Mouse (Mus musculus) small intestine, adult 2 months (tissue): ENCODE data around the gene Ccdc60. TPM values are rescaled to one million over a fixed set of nuclear protein-coding genes. Genes with fewer than 3 reads are reported as not detected.

Source experiments
- H3K27ac ChIP-seq: fragments of 200-500 bp; 2 replicates; pipeline ENCODE4 v1.5.1; 2012; ENCODE audit warnings: low read depth, low read length, control low read depth, inconsistent platforms; ENCODE audit not compliant: insufficient read depth
- H3K27me3 ChIP-seq: fragments of 200-500 bp; 2 replicates; pipeline ENCODE4 v1.6.1; 2012; ENCODE audit warnings: mild to moderate bottlenecking, moderate library complexity, low read length, inconsistent platforms; ENCODE audit not compliant: control insufficient read depth, insufficient read depth
- H3K36me3 ChIP-seq: fragments of 200-500 bp; 2 replicates; pipeline ENCODE4 v1.6.1; 2012; ENCODE audit warnings: mild to moderate bottlenecking, low read length, control low read depth, inconsistent platforms; ENCODE audit not compliant: control insufficient read depth, insufficient read depth
- H3K4me1 ChIP-seq: fragments of 200-500 bp; 2 replicates; pipeline ENCODE4 v1.6.1; 2012; ENCODE audit warnings: low read length, inconsistent platforms, mixed read lengths; ENCODE audit not compliant: control insufficient read depth, insufficient read depth, insufficient read length
- H3K4me3 ChIP-seq: fragments of 200-500 bp; 2 replicates; pipeline ENCODE4 v1.5.1; 2012; ENCODE audit warnings: low read depth, mild to moderate bottlenecking, control low read depth, inconsistent platforms, low read length, moderate library complexity
- CTCF ChIP-seq: fragments of 200-500 bp; IDR thresholded peaks from 2 replicates; pipeline ENCODE4 v1.5.1; 2012; ENCODE audit warnings: low read depth, mild to moderate bottlenecking, control low read depth, inconsistent platforms, low read length, moderate library complexity, mixed read lengths; ENCODE audit not compliant: insufficient replicate concordance, insufficient read length; ENCODE audit errors: extremely low read depth
- POLR2A ChIP-seq: fragments of 200-500 bp; IDR thresholded peaks from 2 replicates; pipeline ENCODE4 v1.6.1; 2012; ENCODE audit warnings: low read depth, mild to moderate bottlenecking, control low read depth, inconsistent platforms, low read length, moderate library complexity
- WGBS: fragments of 180-500 bp; shearing (Covaris S2); methylation state at CpG from one replicate; pipeline ENCODE4 v1.1.7; 2018; 5-methylcytosine and 5-hydroxymethylcytosine counted together
- polyA plus RNA-seq: library from polyadenylated mRNA; depleted of rRNA; stranded (reverse); fragments of >200 nt; gene quantifications from 2 replicates; pipeline ENCODE4 v1.2.3, GENCODE M21; 2012

Gene Ccdc60
- polyA plus RNA-seq, 1 experiment = 0.16 TPM

DNA sequence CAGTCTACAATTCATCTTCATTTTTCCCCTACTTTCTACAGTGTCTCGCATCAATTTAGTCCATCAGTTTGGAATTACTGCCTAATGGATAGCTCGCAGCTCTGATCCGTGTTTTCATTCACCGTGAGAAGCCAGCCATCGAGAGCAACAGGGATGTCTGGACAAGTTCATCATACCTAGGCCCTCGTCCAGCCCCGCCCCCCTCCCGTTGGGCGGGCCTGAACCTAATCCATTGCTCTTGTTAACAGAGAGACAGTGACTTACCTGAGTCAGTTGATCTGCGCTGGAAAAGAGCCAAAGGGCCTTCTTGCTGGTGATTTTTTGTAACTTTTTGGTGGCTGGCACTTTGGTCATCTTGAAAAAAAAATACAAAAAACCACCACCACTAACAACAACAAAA, 602 bp downstream of the Ccdc60 start:
- Histone ChIP-seq H3K27me3 (no peaks in the 10 kb centered on the region), H3K4me3 (no peak overlapping the region), H3K4me1 (no peaks in the 10 kb centered on the region), H3K27ac (no peak overlapping the region), H3K36me3 (no peaks in the 10 kb centered on the region)
- TF ChIP-seq CTCF (no peak), POLR2A (no peak)
- WGBS = 49% methylated on average over 10 of the region's 10 CpGs

DNA sequence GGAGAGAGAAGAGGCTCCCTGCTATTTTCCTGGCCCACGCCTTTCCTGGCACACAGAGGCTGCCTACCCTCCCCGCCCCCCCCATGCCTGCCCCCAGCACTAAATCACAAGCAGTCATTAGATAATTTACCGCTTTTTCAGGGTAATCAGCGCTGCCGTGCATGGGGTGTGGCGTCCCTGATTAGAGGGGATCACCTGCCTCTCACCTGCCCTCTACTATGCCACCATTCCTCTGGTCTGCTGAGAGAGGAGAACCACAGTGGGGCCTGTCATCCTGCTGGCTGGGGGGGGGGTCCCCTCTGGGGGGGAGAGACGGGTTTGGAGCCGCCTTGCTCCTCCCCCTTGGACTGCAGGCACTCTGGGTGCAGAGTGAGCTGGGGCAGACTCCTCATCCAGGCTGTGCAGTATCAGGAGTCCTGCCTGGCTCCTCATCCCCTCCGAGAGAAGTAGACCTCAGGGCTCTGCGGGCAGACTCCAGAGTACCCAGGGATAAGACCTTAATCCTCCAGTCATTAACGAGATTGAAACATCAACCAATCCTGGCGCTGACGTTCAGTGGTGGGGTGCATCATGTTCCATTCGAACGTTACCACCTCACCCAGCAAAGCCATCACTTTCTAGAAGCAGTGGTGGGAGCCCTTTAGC, 3.1 kb downstream of the Ccdc60 start:
- no peaks in the 10 kb centered on the region for H3K27me3 ChIP-seq
- H3K4me1 ChIP-seq = no peaks in the 10 kb centered on the region
- no peak for TF ChIP-seq CTCF
- 22% methylated on average over 15 of the region's 15 CpGs for WGBS
- H3K36me3 ChIP-seq = no peaks in the 10 kb centered on the region
- no peak overlapping the region for H3K4me3 ChIP-seq
- no peak overlapping the region for H3K27ac ChIP-seq

DNA sequence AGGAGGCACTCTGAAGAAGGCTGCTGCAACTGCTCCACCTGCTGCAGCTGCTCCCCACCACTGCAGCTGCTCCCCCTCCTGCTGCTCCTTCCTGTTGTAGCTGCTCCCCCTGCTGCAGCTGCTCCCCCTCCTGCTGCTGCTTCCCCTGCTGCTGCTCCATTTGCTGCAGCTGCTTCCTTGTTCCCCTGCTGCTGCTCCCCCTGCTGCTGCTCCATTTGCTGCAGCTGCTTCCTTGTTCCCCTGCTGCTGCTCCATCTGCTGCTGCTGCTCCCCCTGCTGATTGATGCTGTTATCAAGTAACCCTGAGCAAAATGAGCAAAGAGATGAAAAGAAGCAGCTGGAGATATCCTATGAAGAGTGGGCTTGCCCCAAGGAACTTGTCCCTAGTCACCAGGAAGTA, 8.3 kb downstream of the Ccdc60 start:
- Histone ChIP-seq H3K36me3 (no peaks in the 10 kb centered on the region), H3K4me3 (no peak overlapping the region), H3K27me3 (no peaks in the 10 kb centered on the region), H3K27ac (no peak overlapping the region), H3K4me1 (no peaks in the 10 kb centered on the region)
- no peak for TF ChIP-seq POLR2A
- no peak for TF ChIP-seq CTCF

DNA sequence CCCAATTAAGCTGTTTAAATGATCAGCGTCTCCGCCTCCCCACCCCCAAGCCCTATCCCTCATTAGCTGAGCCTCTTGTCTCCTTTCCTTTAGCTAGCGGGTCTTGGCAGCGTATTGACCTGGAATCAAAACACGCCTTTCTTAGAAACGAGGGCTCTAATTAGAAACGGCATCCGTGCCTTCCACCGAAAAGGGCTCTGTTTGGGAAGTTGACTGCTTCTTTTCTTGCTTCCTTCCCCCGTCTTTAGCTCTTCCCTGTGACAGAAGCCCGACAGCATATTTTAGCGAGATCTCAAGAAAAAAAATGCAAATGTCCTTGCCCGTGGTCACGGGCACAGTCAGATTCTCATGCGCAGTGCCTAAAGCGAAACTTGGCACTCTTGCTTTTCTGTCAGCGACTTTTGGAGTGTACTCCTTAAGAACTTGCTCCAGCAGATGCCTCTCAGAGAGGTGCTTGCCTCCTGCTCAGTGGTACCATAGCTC, 10.3 kb downstream of the Ccdc60 start:
- H3K36me3 ChIP-seq = no peaks in the 10 kb centered on the region
- no peak overlapping the region for H3K4me3 ChIP-seq
- 84% methylated on average over 17 of the region's 17 CpGs for WGBS
- H3K4me1 ChIP-seq = no peaks in the 10 kb centered on the region
- no peaks in the 10 kb centered on the region for H3K27me3 ChIP-seq
- TF ChIP-seq POLR2A (no peak), CTCF (no peak)
- H3K27ac ChIP-seq = no peak overlapping the region

DNA sequence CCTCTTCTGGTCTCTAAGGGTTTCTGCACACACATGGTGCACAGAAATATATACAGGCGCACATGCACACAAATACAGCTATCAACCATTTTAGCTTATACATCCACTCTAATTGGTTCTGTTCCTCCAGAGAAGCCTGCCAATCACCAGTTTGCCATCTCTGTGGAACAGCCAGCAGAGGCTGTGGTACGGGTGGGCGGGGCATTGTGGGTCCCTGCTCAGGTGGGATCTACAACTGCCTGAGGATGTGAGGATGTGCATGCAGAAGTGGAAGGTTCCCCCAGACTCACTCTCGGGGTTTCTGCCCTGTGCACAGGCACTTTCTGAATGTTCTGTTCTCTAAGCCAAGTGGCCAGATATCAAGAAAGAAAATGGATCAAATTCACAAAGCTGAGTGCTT, 10.8 kb downstream of the Ccdc60 start:
- 93% methylated on average over 4 of the region's 4 CpGs for WGBS
- TF ChIP-seq CTCF = no peak
- TF ChIP-seq POLR2A = no peak
- Histone ChIP-seq H3K27ac (no peak overlapping the region), H3K4me1 (no peaks in the 10 kb centered on the region), H3K4me3 (no peak overlapping the region), H3K36me3 (no peaks in the 10 kb centered on the region), H3K27me3 (no peaks in the 10 kb centered on the region)

DNA sequence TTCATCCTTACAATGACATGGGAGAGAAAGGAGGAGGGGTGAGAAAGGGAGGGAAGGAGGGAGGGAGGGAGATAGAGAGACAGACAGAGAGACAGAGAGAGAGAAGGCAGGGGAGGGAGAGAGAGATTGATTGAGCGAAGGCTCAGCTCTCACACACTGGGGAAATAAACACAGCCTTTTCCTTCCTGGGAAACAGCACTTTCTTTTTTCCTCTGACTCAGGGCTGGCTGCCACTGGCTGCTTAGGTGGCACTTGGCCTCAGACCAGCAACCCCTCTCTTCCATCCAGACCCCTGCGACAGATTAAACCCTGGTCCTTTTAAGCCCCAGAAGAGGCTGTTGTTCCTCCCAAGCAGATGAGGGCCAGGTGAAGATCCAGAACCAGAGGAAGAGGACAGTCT, 14.0 kb downstream of the Ccdc60 start:
- no peak for TF ChIP-seq POLR2A
- no peak for TF ChIP-seq CTCF
- 60% methylated on average over 2 of the region's 2 CpGs for WGBS
- 0 out of 2 replicates have a peak, but pooled peaks cover 2% of the 10 kb centered on the region for H3K4me1 ChIP-seq
- H3K27me3 ChIP-seq = no peaks in the 10 kb centered on the region
- no peak overlapping the region for H3K27ac ChIP-seq
- H3K36me3 ChIP-seq = no peaks in the 10 kb centered on the region
- no peak overlapping the region for H3K4me3 ChIP-seq

DNA sequence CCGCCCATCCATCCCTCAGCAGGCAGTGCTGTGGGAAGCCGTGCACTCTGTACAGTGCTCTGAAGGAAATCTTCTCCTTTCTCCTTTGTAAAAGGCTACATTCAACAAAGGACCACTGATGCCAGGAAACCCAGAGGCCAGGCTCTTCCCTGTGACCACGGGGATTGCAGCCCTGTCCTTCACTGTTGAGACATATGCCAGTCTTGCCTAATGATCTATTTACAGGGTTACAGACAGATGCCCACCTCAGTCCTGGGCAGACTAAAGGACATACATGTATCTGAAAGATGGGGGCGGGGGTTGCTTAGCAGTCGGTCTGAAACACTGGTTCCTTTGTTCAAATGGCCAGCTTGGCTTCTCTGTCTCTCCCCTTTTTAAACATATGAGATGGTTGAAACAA, 14.4 kb downstream of the Ccdc60 start:
- 41% methylated on average over 5 of the region's 5 CpGs for WGBS
- H3K27me3 ChIP-seq = no peaks in the 10 kb centered on the region
- no peak for TF ChIP-seq CTCF
- TF ChIP-seq POLR2A = no peak
- H3K27ac ChIP-seq = no peak overlapping the region
- H3K36me3 ChIP-seq = no peaks in the 10 kb centered on the region
- H3K4me3 ChIP-seq = no peak overlapping the region
- H3K4me1 ChIP-seq = 0 out of 2 replicates have a peak, but pooled peaks cover 2% of the 10 kb centered on the region
